Mouse (Mus musculus) testis, adult 2 months (tissue): ENCODE data around the gene Omt2b.

ENCODE experiments used
- CTCF ChIP-seq: fragments of 200-500 bp; IDR thresholded peaks from 2 replicates; pipeline ENCODE4 v1.5.1; 2012; ENCODE audit warnings: low read depth, mild to moderate bottlenecking, inconsistent platforms, low read length, moderate library complexity; ENCODE audit not compliant: control insufficient read depth, insufficient read depth, insufficient replicate concordance
- POLR2A ChIP-seq: fragments of 200-500 bp; IDR thresholded peaks from 2 replicates; pipeline ENCODE4 v1.6.1; 2012; ENCODE audit warnings: low read depth, mild to moderate bottlenecking, inconsistent platforms, low read length, moderate library complexity; ENCODE audit not compliant: control insufficient read depth

GRCm38 (mm10) chr9:78368671-78369293 is 41.4 kb downstream of the Omt2b start:
- TF ChIP-seq POLR2A (no peak), CTCF (no peak)
